Mouse (Mus musculus) NIH3T3 (cell line): Measurements from ENCODE around the gene Gss.
"Not testable (repeated sequence)": the region's sequence is repeated elsewhere in the genome, so short reads cannot be mapped to it uniquely, and the experiment has no call there.

Experiments
- DNase-seq: peaks from one replicate; pipeline ENCODE4 v3.0.0-alpha.2; 2012; ENCODE audit warnings: low read depth

Gene Gss

GRCm38 (mm10) chr2:155573996-155574395 lies 18.6 kb downstream of the Gss start:
- no peak for DNase-seq

GRCm38 (mm10) chr2:155573001-155573400 lies 19.6 kb downstream of the Gss start:
- DNase-seq: no peak

- no peak for DNase-seq
Observed at GRCm38 (mm10) chr2:155569223-155569807, 23.3 kb downstream of the Gss start.

- no peak for DNase-seq
Observed at GRCm38 (mm10) chr2:155567751-155568150, 24.9 kb downstream of the Gss start.

- DNase-seq: no peak
Observed at GRCm38 (mm10) chr2:155562934-155563333, 29.7 kb downstream of the Gss start.

GRCm38 (mm10) chr2:155562209-155562608 lies 30.4 kb downstream of the Gss start:
- no peak for DNase-seq

- DNase-seq: no peak
Observed at GRCm38 (mm10) chr2:155554426-155554985, 38.1 kb downstream of the Gss start.

GRCm38 (mm10) chr2:155552949-155553354 lies 39.7 kb downstream of the Gss start:
- peak; percentile 14 for DNase-seq

- no peak for DNase-seq
Observed at GRCm38 (mm10) chr2:155552336-155552735, 40.3 kb downstream of the Gss start.

GRCm38 (mm10) chr2:155546955-155547354 lies 45.7 kb downstream of the Gss start:
- no peak for DNase-seq

GRCm38 (mm10) chr2:155540822-155541458 lies 51.7 kb downstream of the Gss start:
- peak; percentile 40 for DNase-seq

- no peak for DNase-seq
Observed at GRCm38 (mm10) chr2:155539696-155540095, 52.9 kb downstream of the Gss start.

- DNase-seq: not testable (repeated sequence)
Observed at GRCm38 (mm10) chr2:155538463-155539057, 54.0 kb downstream of the Gss start.

GRCm38 (mm10) chr2:155537761-155538462 lies 54.7 kb downstream of the Gss start:
- peak; percentile 55 for DNase-seq

- DNase-seq: no peak
Observed at GRCm38 (mm10) chr2:155536292-155536691, 56.3 kb downstream of the Gss start.

- DNase-seq: no peak
Observed at GRCm38 (mm10) chr2:155527367-155527766, 65.2 kb downstream of the Gss start.

GRCm38 (mm10) chr2:155524378-155524777 lies 68.2 kb downstream of the Gss start:
- peak; percentile 44 for DNase-seq

GRCm38 (mm10) chr2:155523706-155524105 lies 68.9 kb downstream of the Gss start:
- DNase-seq: no peak

- DNase-seq: peak; percentile 14
Observed at GRCm38 (mm10) chr2:155518531-155519270, 73.9 kb downstream of the Gss start.

- DNase-seq: peak; percentile 98
Observed at GRCm38 (mm10) chr2:155517455-155518423, 74.9 kb downstream of the Gss start, which contains the start of the genes Acss2 and Ggt7. Gene Acss2 (plus strand): TSS chr2:155517948. Gene Ggt7 (minus strand): TSS chr2:155518237.
